Mouse (Mus musculus) megakaryocyte, embryonic 14.5 days (primary cell): ENCODE data around the gene H60c.

Experiments
- FLI1 ChIP-seq: IDR thresholded peaks from 2 replicates; pipeline ENCODE4 v1.6.1; 2012; ENCODE audit warnings: low read length, inconsistent platforms, mixed read lengths
- GATA1 ChIP-seq: IDR thresholded peaks from 3 replicates; pipeline ENCODE4 v1.6.1; 2012; ENCODE audit warnings: mixed read lengths, low read length, inconsistent platforms, borderline replicate concordance

GRCm38 (mm10) chr10:3293969-3294368, 26.4 kb upstream of the H60c start:
- TF ChIP-seq GATA1: no peak
- TF ChIP-seq FLI1: no peak
